Mouse (Mus musculus): ENCODE data around the gene Atp6v1e1. TPM values are rescaled to one million over a fixed set of nuclear protein-coding genes. Genes with fewer than 3 reads are reported as not detected.

The Atp6v1e1 gene
- polyA plus RNA-seq, 1 experiment: 203 TPM

DNA sequence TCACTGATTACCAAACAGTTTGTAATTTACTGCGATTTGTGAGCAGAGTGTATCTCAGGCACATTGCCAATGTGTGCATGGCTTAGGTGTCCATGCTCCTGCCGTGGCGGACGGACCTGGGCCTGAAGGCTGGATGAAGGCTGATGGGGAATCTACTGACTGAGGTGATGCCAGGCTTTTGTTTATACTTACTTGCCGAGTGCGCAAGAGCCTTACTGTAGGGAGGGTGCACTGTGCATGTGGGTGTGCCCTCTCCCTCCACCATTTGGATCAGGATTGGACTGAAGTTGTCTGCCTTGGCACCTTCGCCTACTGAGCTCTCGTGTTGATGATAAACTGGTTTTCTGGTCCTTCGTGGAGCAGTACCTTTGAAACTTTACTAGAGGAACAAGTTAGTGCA is 45.1 kb downstream of the Atp6v1e1 start:
- no peak overlapping the region for H3K27ac ChIP-seq (ENCODE audit: insufficient read depth, low read length)
- no peaks in the 10 kb centered on the region for H3K4me1 ChIP-seq (ENCODE audit: control insufficient read depth, insufficient read depth, low read length)
- no peak for TF ChIP-seq POLR2A (IDR thresholded peaks at IDR 0.05; ENCODE audit: low read depth, low read length)
- TF ChIP-seq CTCF (IDR thresholded peaks at IDR 0.05; ENCODE audit: borderline replicate concordance, insufficient read depth, low read length): no peak
- no peak overlapping the region for H3K4me3 ChIP-seq (ENCODE audit: insufficient read depth, low read length)

DNA sequence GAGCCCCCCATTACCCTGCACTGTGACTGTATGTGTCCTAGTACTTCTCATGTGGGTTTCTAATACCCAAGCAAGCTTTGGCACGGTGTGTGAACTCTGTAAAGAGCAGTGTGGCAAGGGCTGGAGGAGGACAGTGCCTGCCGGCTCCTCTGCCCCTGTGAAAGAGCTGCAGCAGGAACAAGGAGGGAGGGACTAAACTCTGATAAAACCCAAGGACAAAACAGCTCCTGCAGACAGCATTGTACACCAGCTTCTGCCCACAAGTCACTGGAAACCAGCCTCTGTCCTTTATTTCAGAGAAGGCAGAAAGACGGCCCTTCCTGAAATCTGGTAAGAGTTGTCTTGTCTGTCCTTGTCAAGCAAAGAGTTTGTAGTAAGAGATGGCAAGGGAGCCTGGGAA is 46.3 kb downstream of the Atp6v1e1 start:
- no peak overlapping the region for H3K4me3 ChIP-seq (ENCODE audit: insufficient read depth, low read length)
- H3K27ac ChIP-seq (ENCODE audit: insufficient read depth, low read length): no peak overlapping the region
- H3K4me1 ChIP-seq (ENCODE audit: control insufficient read depth, insufficient read depth, low read length): no peaks in the 10 kb centered on the region
- TF ChIP-seq POLR2A (IDR thresholded peaks at IDR 0.05; ENCODE audit: low read depth, low read length) (no peak), CTCF (IDR thresholded peaks at IDR 0.05; ENCODE audit: borderline replicate concordance, insufficient read depth, low read length) (no peak)

DNA sequence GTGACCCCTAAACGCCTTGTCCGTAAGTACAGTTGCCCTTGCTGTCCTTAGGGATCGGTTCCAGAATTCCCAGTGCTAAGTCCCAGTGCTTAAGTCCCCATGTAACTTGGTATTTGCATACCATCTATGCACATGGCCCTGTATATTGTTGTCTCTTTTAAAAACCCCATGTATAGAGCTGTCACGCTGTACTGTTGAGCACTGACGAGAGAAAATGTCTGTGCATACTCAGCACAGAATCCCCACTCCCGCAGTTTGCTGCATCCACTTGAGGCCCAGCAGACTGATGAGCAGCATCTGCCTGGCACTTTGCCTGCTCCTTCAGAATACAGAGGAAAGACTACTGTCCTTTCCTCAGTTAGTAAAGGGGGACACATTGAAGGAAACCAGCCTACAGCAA is 48.8 kb downstream of the Atp6v1e1 start:
- Histone ChIP-seq H3K27ac (ENCODE audit: insufficient read depth, low read length) (no peak overlapping the region), H3K4me1 (ENCODE audit: control insufficient read depth, insufficient read depth, low read length) (no peaks in the 10 kb centered on the region), H3K4me3 (ENCODE audit: insufficient read depth, low read length) (no peak overlapping the region)
- TF ChIP-seq CTCF (IDR thresholded peaks at IDR 0.05; ENCODE audit: borderline replicate concordance, insufficient read depth, low read length) (no peak), POLR2A (IDR thresholded peaks at IDR 0.05; ENCODE audit: low read depth, low read length) (no peak)

DNA sequence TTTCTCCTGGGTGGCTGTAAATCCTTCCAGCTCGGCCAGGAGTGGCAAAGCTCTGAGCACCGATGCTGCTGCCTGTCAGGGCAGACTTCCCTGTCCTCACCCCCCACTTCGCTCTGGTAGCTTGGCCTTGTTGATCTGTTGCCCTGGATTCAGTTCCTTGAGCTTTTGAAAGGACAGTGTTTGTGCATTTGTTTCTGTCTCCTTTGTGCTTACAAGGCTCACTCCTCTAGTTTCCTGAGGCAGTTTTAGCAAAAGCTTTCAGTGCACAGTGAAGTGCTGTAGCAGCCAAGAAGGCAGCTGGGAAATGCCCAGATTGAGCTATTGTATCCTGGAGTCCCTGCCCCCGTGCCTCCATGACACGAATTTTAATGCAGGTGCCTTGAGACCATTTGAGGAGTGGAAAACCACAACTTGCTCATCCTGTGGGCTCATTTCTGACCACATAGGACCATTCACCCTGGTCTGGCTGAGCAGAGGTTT is 49.4 kb downstream of the Atp6v1e1 start, which contains the start of gene Slc25a18:
Slc25a18 (plus strand) TSS at position 430 of the 480 bp plus-strand sequence.
- H3K4me1 ChIP-seq (ENCODE audit: control insufficient read depth, insufficient read depth, low read length): no peaks in the 10 kb centered on the region
- no peak within 1 kb of the TSS for H3K27ac ChIP-seq (ENCODE audit: insufficient read depth, low read length)
- H3K4me3 ChIP-seq (ENCODE audit: insufficient read depth, low read length): no peak within 1 kb of the TSS
- TF ChIP-seq POLR2A (IDR thresholded peaks at IDR 0.05; ENCODE audit: low read depth, low read length) (no peak), CTCF (IDR thresholded peaks at IDR 0.05; ENCODE audit: borderline replicate concordance, insufficient read depth, low read length) (no peak)

DNA sequence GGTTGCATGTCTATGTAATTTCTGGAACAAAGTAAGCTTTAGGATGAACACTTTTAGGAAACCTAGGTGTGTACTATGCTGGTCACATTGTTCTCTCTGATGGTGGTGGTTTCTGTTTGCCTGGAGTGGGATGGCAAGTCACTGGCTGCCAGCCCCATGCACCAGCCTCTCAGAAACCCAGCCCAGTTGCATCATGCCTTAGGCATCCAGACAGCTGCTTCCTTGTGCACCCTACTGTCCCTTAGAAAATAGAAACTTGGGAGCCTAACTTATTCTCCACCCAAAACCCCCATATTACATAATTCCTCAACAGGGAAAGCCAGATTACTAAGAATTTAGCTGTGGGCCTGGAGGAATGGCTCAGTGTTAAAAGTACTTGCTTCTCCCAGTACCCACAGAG is 50.6 kb downstream of the Atp6v1e1 start:
- no peaks in the 10 kb centered on the region for H3K4me1 ChIP-seq (ENCODE audit: control insufficient read depth, insufficient read depth, low read length)
- no peak for TF ChIP-seq POLR2A (IDR thresholded peaks at IDR 0.05; ENCODE audit: low read depth, low read length)
- no peak for TF ChIP-seq CTCF (IDR thresholded peaks at IDR 0.05; ENCODE audit: borderline replicate concordance, insufficient read depth, low read length)

DNA sequence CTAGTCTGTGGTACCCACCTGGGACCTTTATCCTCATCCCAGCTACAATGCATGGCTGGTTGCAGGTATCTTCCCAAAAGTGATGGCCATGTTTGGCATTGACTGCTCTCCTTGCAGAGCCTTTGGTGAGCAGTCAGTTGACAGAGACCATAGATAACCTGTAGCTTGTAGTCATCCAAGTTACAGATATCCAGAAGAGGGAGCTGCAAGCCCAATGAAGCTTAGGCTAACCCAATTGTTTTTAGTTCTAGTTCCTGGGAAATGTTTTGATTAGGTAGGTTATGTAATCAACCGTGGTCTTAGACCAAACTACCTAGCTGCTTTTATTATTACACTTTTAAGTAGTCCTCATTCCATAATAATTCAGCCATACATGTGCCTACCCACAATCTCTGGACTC is 51.2 kb downstream of the Atp6v1e1 start:
- Histone ChIP-seq H3K27ac (ENCODE audit: insufficient read depth, low read length) (no peak overlapping the region), H3K4me3 (ENCODE audit: insufficient read depth, low read length) (no peak overlapping the region), H3K4me1 (ENCODE audit: control insufficient read depth, insufficient read depth, low read length) (no peaks in the 10 kb centered on the region)
- TF ChIP-seq POLR2A (IDR thresholded peaks at IDR 0.05; ENCODE audit: low read depth, low read length) (no peak), CTCF (IDR thresholded peaks at IDR 0.05; ENCODE audit: borderline replicate concordance, insufficient read depth, low read length) (no peak)

More for the DNA sequence above, 50.6 kb downstream of the Atp6v1e1 start:
- Histone ChIP-seq H3K4me3 (ENCODE audit: insufficient read depth, low read length) (no peak overlapping the region), H3K27ac (ENCODE audit: insufficient read depth, low read length) (no peak overlapping the region)

DNA sequence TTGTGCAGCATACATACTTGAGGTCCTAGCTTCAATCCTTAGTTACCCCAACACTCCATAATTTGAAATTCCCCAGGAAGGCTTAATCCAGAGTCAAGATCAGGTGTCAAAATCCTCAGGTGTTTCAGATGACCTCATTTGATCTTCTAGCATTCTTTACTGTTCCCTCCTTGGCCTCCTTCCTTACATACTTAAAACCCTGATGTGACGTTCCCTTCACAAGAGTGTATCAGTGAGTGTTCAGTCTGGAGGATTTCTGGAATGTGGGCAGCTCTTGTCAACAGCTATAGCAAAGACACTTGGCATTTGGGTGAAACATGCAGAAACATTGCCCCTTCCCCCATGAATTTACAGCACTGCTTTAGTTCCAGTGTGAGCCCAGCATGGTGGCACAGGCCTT is 52.6 kb downstream of the Atp6v1e1 start:
- H3K4me1 ChIP-seq (ENCODE audit: control insufficient read depth, insufficient read depth, low read length): no peaks in the 10 kb centered on the region
- TF ChIP-seq CTCF (IDR thresholded peaks at IDR 0.05; ENCODE audit: borderline replicate concordance, insufficient read depth, low read length): no peak
- TF ChIP-seq POLR2A (IDR thresholded peaks at IDR 0.05; ENCODE audit: low read depth, low read length): no peak
- no peak overlapping the region for H3K27ac ChIP-seq (ENCODE audit: insufficient read depth, low read length)

DNA sequence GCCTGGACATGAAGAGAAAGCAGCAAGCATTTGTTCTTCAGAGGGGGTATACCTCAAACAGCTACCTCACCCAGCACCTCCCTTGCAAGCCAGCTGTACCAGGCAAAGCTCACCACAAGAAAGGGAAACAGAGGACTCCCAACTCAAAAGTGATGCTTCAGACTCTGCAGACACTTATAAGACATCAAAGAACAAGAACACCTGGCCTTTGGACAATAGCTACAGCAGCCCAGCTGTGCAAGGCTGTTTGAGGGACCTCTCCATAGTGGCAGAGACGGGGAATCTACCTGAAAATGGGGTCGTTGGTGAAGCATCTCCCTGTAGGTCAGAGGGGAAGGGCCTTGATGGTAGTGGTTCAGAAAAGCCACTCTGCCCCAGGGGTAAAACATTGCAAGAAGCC is 61.4 kb downstream of the Atp6v1e1 start:
- H3K4me1 ChIP-seq (ENCODE audit: control insufficient read depth, insufficient read depth, low read length): no peaks in the 10 kb centered on the region
- no peak overlapping the region for H3K27ac ChIP-seq (ENCODE audit: insufficient read depth, low read length)
- no peak overlapping the region for H3K4me3 ChIP-seq (ENCODE audit: insufficient read depth, low read length)
- TF ChIP-seq CTCF (IDR thresholded peaks at IDR 0.05; ENCODE audit: borderline replicate concordance, insufficient read depth, low read length) (no peak), POLR2A (IDR thresholded peaks at IDR 0.05; ENCODE audit: low read depth, low read length) (no peak)

More for the DNA sequence above, 52.6 kb downstream of the Atp6v1e1 start:
- H3K4me3 ChIP-seq (ENCODE audit: insufficient read depth, low read length): no peak overlapping the region

DNA sequence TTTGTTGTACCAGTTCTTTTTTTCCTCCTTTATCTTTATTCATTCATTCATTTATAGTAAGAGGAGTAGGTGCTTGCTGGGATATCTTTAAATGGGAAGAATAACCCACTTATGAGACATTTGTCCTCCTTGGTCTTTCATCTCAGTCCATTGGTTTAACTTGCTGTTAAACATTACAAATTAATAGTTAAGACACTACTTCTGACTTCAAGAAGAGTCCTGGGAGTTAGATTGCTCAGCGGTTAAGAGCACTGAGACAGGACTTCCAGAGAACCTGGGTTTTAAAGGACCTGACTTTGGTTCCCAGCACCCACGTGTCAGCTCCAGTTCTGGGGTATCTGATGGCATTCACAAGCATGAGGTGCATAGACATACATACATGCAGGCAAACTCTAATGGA is 76.2 kb downstream of the Atp6v1e1 start:
- no peak overlapping the region for H3K27ac ChIP-seq (ENCODE audit: insufficient read depth, low read length)
- no peak for TF ChIP-seq POLR2A (IDR thresholded peaks at IDR 0.05; ENCODE audit: low read depth, low read length)
- TF ChIP-seq CTCF (IDR thresholded peaks at IDR 0.05; ENCODE audit: borderline replicate concordance, insufficient read depth, low read length): no peak
- H3K4me3 ChIP-seq (ENCODE audit: insufficient read depth, low read length): no peak overlapping the region
- H3K4me1 ChIP-seq (ENCODE audit: control insufficient read depth, insufficient read depth, low read length): no peaks in the 10 kb centered on the region

Other genes with a start within 250 kb of the Atp6v1e1 start
- gene Cecr2, start 156.4 kb downstream of the Atp6v1e1 start, polyA plus RNA-seq (2011; ENCODE audit: insufficient read length, low read depth, missing spikeins): not detected in 2 replicates
- gene Slc25a18, start 49.2 kb downstream of the Atp6v1e1 start, polyA plus RNA-seq (2011; ENCODE audit: insufficient read length, low read depth, missing spikeins): 0.46 TPM in 1 of 2 replicates, not detected in the other
- 25.4 and 27.4 TPM in 2 replicates for gene Bcl2l13, start 13.4 kb upstream of the Atp6v1e1 start, polyA plus RNA-seq (2011; ENCODE audit: insufficient read length, low read depth, missing spikeins)
- 21.7 TPM in 2 replicates for gene Bid, start 94.1 kb upstream of the Atp6v1e1 start, polyA plus RNA-seq (2011; ENCODE audit: insufficient read length, low read depth, missing spikeins)